Mouse (Mus musculus): Measurements from ENCODE around the gene Fbxw8.
A peak's percentile ranks its signal among the peaks of the same experiment; 100 is the strongest.

The Fbxw8 gene

GRCm38 (mm10) chr5:118154839-118155564, at the start of gene Fbxw8:
Gene Fbxw8, minus strand, starts transcription at chr5:118155464.
- peak; percentile 82 for DNase-seq (ENCODE audit: low read depth, low spot score)

- DNase-seq (ENCODE audit: low read depth, low spot score) = no peak
Observed at GRCm38 (mm10) chr5:118204675-118205440, 49.6 kb upstream of the Fbxw8 start.

GRCm38 (mm10) chr5:118199670-118200069, 44.4 kb upstream of the Fbxw8 start:
- DNase-seq (ENCODE audit: low read depth, low spot score) = no peak

GRCm38 (mm10) chr5:118197421-118197820, 42.2 kb upstream of the Fbxw8 start:
- no peak for DNase-seq (ENCODE audit: low read depth, low spot score)

- no peak for DNase-seq (ENCODE audit: low read depth, low spot score)
Observed at GRCm38 (mm10) chr5:118192221-118192620, 37.0 kb upstream of the Fbxw8 start.

GRCm38 (mm10) chr5:118190491-118190890, 35.2 kb upstream of the Fbxw8 start:
- no peak for DNase-seq (ENCODE audit: low read depth, low spot score)

GRCm38 (mm10) chr5:118188356-118188755, 33.1 kb upstream of the Fbxw8 start:
- no peak for DNase-seq (ENCODE audit: low read depth, low spot score)

GRCm38 (mm10) chr5:118186903-118187633, 31.8 kb upstream of the Fbxw8 start:
- DNase-seq (ENCODE audit: low read depth, low spot score) = no peak

GRCm38 (mm10) chr5:118177640-118178039, 22.4 kb upstream of the Fbxw8 start:
- DNase-seq (ENCODE audit: low read depth, low spot score) = no peak

GRCm38 (mm10) chr5:118175137-118175536, 19.9 kb upstream of the Fbxw8 start:
- DNase-seq (ENCODE audit: low read depth, low spot score) = no peak

GRCm38 (mm10) chr5:118174310-118175009, 19.2 kb upstream of the Fbxw8 start:
- DNase-seq (ENCODE audit: low read depth, low spot score) = no peak

- DNase-seq (ENCODE audit: low read depth, low spot score) = no peak
Observed at GRCm38 (mm10) chr5:118172078-118172723, 16.9 kb upstream of the Fbxw8 start.

GRCm38 (mm10) chr5:118171665-118172064, 16.4 kb upstream of the Fbxw8 start:
- DNase-seq (ENCODE audit: low read depth, low spot score) = no peak

- DNase-seq (ENCODE audit: low read depth, low spot score) = no peak
Observed at GRCm38 (mm10) chr5:118170888-118171529, 15.7 kb upstream of the Fbxw8 start.

- DNase-seq (ENCODE audit: low read depth, low spot score) = no peak
Observed at GRCm38 (mm10) chr5:118169222-118170221, 14.3 kb upstream of the Fbxw8 start.

GRCm38 (mm10) chr5:118167561-118167995, 12.3 kb upstream of the Fbxw8 start:
- no peak for DNase-seq (ENCODE audit: low read depth, low spot score)

GRCm38 (mm10) chr5:118165462-118165861, 10.2 kb upstream of the Fbxw8 start:
- DNase-seq (ENCODE audit: low read depth, low spot score) = no peak

- no peak for DNase-seq (ENCODE audit: low read depth, low spot score)
Observed at GRCm38 (mm10) chr5:118164581-118164980, 9.3 kb upstream of the Fbxw8 start, which contains the start of gene Hrk. Gene Hrk, plus strand, starts transcription at chr5:118164648.

- no peak for DNase-seq (ENCODE audit: low read depth, low spot score)
Observed at GRCm38 (mm10) chr5:118160691-118161090, 5.4 kb upstream of the Fbxw8 start.
